In the genomic region with DNA sequence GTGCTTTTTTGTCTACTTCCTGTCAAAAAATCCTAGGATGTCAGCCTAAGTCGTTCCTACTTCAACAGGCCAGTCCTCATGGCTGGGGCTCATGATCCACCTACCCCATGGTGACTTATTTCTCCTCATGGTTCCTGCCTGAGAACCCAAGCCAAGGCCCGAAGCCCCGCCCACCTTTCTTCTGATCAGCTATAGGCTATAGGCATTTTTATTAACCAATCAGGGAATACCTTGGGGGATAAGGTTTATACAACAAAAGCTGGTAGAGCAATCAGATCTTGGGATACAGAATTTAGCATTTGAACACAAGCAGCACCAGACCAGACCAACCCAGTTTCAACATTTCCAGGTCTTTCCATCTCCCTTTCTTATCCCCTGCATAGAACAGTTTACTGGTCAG, we compare ENCODE assay signal across 24 mouse cellular contexts. TPM values are rescaled to one million over a fixed set of nuclear protein-coding genes. Genes with fewer than 3 reads are reported as not detected.
DNase-seq lines count a peak whose midpoint lies in the region; TF ChIP-seq lines count a peak whose summit lies in the region.
"Had no signal": no experiment of that assay in that cellular context is flagged by ENCODE, and none has a peak within 500 bp of the region (broad histone marks: within the 10 kb centered on the region; RNA-seq: fewer than 3 reads in every experiment).

No protein-coding gene starts in this region.

- no peak for TF ChIP-seq POLR2A in heart, adult 2 months (IDR thresholded peaks at IDR 0.05; ENCODE audit: insufficient read depth, low read depth, low read length)

- peak; percentile 55 for DNase-seq in heart, adult 11 months
- DNase-seq in heart, adult 2 months = no peak
- DNase-seq in ES-CJ7 (ENCODE audit: low read depth, low spot score) (peak; percentile 25), ZHBTc4 (ENCODE audit: low read depth, low spot score) (peak; percentile 53)
- DNase-seq in left cerebral cortex, postnatal 10 days (ENCODE audit: extremely low spot score in 1 of 2, low spot score in 2 of 2) = no peak
- DNase-seq: adrenal gland, adult 2 months; adrenal gland, postnatal 10 days; adrenal gland, postnatal 25 days; B cell, adult 2 months; cerebellum, adult 11 months; cerebellum, adult 18-20 months; cerebellum, adult 8-10 months; cerebellum, adult 9-11 months; cerebellum, postnatal 14 days; cerebellum, postnatal 36 days; embryo, embryonic 11 days; forebrain, postnatal 0 days had no signal

- TF ChIP-seq EP300 in heart, adult 2 months (IDR thresholded peaks at IDR 0.05; ENCODE audit: insufficient read depth, low read depth, low read length) = no peak

- H3K27me3 ChIP-seq in heart, adult 2 months (ENCODE audit: control insufficient read depth, insufficient read depth, low read length) = no peaks in the 10 kb centered on the region
- H3K27me3 ChIP-seq: embryonic facial prominence, embryonic 13.5 days; embryonic facial prominence, embryonic 15.5 days; forebrain, embryonic 12.5 days; forebrain, embryonic 15.5 days had no signal

- WGBS in heart, adult 2 months = 75% methylated on average over 3 of the region's 3 CpGs

- H3K4me3 ChIP-seq in heart, adult 2 months = no peak overlapping the region
- H3K4me3 ChIP-seq: embryonic facial prominence, embryonic 13.5 days; embryonic facial prominence, embryonic 15.5 days; erythroblast, embryonic 14.5 days; forebrain, embryonic 10.5 days; forebrain, embryonic 12.5 days; forebrain, embryonic 15.5 days had no signal

- H3K9ac ChIP-seq in heart, adult 2 months (ENCODE audit: low read depth, low read length) = no peak overlapping the region
- H3K9ac ChIP-seq: embryonic facial prominence, embryonic 13.5 days; embryonic facial prominence, embryonic 15.5 days; forebrain, embryonic 12.5 days; forebrain, embryonic 15.5 days; forebrain, postnatal 0 days had no signal

- no peak overlapping the region for H3K27ac ChIP-seq in heart, adult 2 months
- H3K27ac ChIP-seq: embryonic facial prominence, embryonic 13.5 days; embryonic facial prominence, embryonic 15.5 days; forebrain, embryonic 10.5 days; forebrain, embryonic 12.5 days; forebrain, embryonic 15.5 days had no signal

- no peaks in the 10 kb centered on the region for H3K79me2 ChIP-seq in heart, adult 2 months (replicated peaks; ENCODE audit: control insufficient read depth, insufficient read depth, low read length)

- H3K4me1 ChIP-seq in heart, adult 2 months (ENCODE audit: control insufficient read depth, insufficient read depth, low read length) = no peaks in the 10 kb centered on the region
- H3K4me1 ChIP-seq: embryonic facial prominence, embryonic 13.5 days; embryonic facial prominence, embryonic 15.5 days; forebrain, embryonic 10.5 days; forebrain, embryonic 12.5 days; forebrain, embryonic 15.5 days had no signal

- no peaks in the 10 kb centered on the region for H3K36me3 ChIP-seq in heart, adult 2 months (ENCODE audit: control insufficient read depth, insufficient read depth, low read length)
- H3K36me3 ChIP-seq: embryonic facial prominence, embryonic 13.5 days; embryonic facial prominence, embryonic 15.5 days; forebrain, embryonic 10.5 days; forebrain, embryonic 12.5 days; forebrain, embryonic 15.5 days had no signal

- no peak for TF ChIP-seq CTCF in heart, adult 2 months (IDR thresholded peaks at IDR 0.05)

- intact Hi-C loops in heart, adult 2 months (cut with DNase I) = no loop called here
- intact Hi-C loops in left cerebral cortex, postnatal 10 days (cut with DNase I) = no loop called here

RNA-seq across cellular contexts. Expression of a gene that starts 21.0 kb away (rescaled TPM):
- 10 to 100 TPM; 29.0 to 29.3 TPM for total RNA-seq in heart, adult 2 months (2021)
- polyA plus RNA-seq in heart, adult 2 months (2012; rRNA removed) = 11.6 and 13.9 TPM in 2 replicates
- total RNA-seq in left cerebral cortex, postnatal 10 days (2021) = 100 to 1,000 TPM; 103 to 105 TPM
- total RNA-seq: CH12.LX had no signal

Comparison
In these comparisons a context has a peak if more than half of its experiments do, and no peak if none do; other contexts are left out.
1. DNase-seq: peak in heart, adult 11 months (single experiment), ES-CJ7 (single experiment) and ZHBTc4 (single experiment); none in heart, adult 2 months (0 of 2) and left cerebral cortex, postnatal 10 days (0 of 2).